Mouse (Mus musculus): ENCODE measurements around the gene Anln.
"Not testable (repeated sequence)": the region's sequence is repeated elsewhere in the genome, so short reads cannot be mapped to it uniquely, and the experiment has no call there.

The Anln gene

GRCm38 (mm10) chr9:22399021-22399420, 10.0 kb upstream of the Anln start:
- no peak for DNase-seq

DNA sequence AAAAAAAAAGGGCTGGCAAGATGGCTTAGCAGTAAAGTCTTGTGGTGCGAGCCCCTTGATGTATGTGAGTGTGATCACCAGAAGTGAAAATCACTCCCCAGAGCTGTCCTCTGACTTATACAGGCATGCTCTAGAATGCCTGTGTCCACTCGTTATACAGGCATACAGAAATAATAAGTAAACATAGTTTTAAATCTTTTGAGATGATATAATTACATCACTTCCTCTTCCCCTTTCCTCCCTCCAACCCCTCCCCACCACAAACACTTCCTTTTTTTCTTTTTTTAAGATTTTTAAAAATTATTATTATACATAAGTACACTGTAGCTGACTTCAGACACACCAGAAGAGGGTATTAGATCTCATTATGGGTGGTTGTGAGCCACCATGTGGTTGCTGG, 5.7 kb upstream of the Anln start:
- no peak for DNase-seq

DNA sequence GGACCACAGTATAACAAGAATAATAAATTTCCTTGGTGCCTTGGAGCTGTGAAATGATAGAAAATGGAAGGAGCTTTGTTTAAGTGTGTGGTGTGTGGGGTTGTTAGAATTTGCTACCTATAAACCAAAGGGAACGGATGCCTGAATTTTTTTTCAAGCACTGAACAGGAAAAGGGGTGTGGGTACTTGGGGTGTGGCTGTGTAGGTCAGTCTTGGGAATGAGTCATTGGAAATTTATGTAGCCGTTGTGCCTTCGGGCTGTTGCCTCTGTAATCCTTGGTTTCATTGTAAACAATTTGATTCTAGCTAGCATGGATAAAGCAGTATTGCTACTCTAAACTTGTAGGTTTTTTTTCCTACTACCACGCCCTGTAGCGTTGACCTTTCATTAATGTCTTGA, 1.4 kb upstream of the Anln start:
- DNase-seq: no peak

GRCm38 (mm10) chr9:22389736-22390245, 803 bp upstream of the Anln start:
- DNase-seq: no peak

DNA sequence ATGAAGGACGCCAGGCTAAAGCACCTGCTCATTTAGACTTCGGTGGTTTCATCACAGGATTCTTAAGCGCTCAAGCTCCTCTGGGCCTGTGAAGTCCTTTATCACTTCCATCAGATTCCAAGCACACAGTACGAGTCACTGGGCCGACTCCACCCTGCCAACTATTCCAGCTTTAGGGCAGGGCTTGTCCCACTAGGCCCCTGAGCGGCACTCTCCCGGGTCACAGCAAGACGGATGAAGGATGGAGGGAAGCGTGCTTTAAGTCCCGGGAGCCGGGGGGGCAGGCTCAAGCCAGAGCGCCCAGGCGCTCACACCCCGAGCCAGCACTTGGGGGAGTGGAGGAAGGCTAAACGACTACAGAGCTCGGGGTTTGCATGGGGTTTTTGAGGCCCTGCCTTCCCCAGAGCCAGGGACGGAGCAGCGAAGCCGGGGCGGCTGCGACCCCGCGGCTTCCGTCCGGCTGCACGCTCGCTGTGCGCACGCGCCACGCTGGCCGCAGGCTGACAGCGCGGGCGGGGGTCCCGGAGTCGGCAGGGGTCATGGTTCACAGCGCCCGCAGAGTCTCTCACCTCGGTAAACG, 497 bp downstream of the Anln start:
- no peak for DNase-seq

DNA sequence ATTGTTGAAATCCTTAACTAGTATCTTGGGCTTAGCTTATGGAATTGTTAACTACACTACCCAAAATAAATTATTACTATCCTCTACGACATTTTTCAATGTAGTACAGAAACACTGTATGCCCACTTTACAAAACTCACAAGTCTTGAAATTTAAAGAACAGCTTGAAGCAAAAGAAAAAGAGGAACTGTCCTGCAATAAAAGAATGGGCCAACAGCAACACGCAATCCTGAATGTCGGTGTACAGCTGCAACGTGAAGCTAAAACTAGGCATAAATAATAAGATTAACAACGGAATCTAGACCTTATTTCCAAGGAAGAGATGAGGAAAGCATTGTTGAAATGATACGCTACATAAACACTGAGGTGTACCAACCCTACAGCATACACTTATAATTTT, 1.1 kb downstream of the Anln start:
- no peak for DNase-seq

DNA sequence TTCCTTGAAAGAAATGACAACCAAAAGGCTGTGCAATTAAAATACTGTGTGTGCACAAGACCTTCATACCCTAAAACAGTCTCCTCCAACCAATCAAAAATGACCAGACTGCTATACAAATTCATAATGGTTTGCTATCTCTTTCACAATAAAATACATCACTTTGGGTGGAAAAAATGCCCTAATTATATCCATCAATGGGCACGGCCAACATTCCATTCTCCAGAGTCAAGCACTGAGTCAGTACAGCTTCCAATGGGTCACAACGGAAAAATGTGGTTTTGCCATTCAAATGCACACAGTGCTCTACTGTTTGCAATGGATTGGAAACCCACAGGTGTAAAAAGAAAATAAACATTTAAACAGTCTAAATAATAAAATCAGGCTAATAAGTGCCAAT, 3.1 kb downstream of the Anln start:
- no peak for DNase-seq

- DNase-seq: no peak
Measured at GRCm38 (mm10) chr9:22376086-22376485, 12.9 kb downstream of the Anln start.

- peak; percentile 7 for DNase-seq
Measured at GRCm38 (mm10) chr9:22372760-22373159, 16.2 kb downstream of the Anln start.

GRCm38 (mm10) chr9:22368030-22368429, 21.0 kb downstream of the Anln start:
- DNase-seq: no peak

GRCm38 (mm10) chr9:22366621-22367020, 22.4 kb downstream of the Anln start:
- DNase-seq: no peak

DNA sequence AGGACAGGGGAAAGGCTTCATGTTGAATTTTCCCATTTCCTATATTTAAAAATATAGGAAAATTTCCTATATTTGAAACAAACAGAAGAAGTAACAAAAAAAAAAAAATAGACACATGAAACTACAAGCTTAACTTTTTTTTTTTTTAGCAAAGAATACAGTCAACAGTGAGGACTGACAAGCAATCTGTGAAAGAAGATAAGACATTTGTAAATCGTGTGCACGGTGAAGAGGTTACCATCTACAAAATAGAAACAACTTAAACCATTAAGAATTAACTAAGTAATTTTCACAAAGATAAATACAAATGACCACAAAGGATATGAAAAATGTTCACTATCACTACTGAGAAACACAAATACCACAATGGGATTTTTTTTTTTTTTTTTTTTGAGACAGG, 22.8 kb downstream of the Anln start:
- DNase-seq: no peak

DNA sequence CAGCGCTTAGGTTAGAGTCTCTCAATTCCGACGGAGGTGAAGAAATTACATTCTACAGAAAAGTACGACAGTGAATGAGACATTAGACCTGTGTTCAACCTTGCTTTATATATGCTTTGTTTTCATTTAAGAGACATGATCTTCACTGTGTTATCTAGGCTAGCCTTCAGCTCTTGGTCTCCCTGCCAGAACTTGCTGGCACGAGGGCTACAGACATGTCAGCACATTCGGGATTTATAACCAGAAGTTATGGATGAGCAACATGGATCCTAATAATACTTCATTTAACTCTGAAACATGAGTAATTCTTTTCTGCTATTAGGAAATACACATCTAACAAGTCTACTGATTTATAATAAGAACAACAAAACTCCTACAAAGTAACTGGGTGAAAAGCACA, 28.1 kb downstream of the Anln start:
- DNase-seq: no peak

DNA sequence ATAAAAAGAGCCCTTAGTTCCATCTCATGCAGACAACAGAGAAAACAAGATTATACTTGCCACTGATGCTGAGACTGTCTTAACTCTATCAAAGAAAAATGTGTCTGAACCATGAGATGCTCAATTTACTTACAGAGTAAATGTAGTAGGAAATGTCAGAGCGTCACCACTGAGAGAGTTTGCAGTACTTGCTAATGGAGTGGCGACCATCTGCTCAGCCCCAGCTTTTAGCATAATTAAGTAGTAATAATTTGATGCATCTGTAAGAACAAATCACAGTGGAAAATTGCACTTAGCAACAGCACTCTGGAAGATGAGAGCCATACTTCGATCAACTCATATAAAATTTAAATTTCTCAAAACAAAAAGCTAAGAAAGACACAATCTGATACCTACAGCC, 33.1 kb downstream of the Anln start:
- no peak for DNase-seq

GRCm38 (mm10) chr9:22353901-22354300, 35.1 kb downstream of the Anln start:
- DNase-seq: no peak

DNA sequence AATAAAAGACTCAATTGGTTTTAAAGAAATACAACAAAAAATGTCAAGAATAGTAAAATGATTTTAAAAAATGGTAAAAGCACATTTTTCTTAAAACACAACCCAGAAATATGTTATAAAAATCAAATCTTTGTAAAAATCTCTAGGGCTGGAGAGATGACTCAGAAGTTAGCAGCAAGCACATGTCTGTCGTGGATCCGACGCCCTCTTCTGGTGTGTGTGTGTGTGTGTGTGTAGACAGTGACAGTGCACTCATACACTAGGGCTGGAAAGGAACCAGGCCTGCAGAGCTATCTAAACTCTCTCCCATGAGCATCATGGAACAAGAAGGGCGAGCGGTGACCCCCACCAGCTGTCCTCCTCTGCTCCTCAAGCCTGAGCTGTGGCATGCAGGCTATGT, 35.5 kb downstream of the Anln start:
- DNase-seq: no peak

DNA sequence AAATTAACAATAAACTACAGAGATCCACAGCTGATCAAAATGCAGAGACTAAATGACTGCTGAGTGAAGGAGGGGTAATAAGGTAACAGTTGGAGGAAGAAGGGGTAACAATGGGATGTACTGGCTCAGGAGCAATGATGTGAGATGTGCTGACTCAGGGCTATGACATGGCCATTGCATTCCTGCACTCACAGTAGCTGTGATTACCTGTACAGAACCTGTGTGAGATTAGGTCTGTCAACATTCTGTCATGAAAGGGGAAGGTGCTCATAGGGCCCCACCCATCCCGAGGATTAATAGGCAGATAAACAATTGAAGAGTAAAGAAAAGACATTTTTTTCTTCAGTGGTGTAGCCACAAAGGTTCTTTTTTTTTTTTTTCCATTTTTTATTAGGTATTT, 48.7 kb downstream of the Anln start:
- DNase-seq: no peak

GRCm38 (mm10) chr9:22337217-22337616, 51.8 kb downstream of the Anln start:
- no peak for DNase-seq

DNA sequence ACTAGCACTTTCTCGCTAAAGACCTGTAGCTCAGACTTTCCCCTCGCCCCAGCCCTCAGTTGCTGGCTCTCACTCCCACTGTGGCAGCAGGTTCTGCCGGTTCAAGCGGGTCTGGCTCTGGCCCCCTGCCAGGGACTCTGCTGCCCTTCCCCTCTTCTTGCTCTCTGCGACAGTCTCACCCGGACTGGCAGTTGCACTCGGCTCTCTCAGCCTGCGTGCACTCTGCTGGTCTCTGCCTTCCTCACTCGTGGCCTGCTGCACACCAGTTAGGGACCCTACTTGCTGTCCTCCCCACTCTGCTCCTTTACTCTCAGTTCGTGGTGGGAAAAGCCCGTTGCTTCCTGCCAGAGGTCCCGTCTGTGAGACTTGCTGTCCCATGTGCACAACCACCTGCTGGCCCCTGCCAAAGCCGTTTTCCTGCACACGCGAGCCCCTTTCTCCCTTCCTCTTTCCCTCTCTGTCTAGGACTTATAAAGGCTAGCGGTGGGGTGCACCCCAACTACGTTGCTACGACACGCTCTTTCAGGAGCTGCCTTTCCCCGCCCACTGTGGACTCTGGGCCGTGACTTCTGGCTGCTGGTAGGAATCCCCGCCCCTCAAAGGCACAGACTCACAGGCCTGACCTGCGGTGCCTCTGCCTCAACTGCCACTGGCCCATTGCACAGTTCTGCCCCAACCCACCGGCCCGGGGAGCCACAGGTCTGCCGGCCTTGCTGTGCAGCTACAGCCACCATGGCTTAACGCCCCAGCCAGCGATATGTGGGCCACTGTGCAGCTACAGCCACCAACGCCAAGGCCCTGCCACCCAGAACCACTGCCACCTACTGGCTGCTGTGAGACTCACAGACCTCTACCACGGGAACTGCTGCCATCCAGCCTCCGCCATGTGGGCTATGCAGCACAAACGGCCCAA, 61.3 kb downstream of the Anln start:
- peak; percentile 78 for DNase-seq

DNA sequence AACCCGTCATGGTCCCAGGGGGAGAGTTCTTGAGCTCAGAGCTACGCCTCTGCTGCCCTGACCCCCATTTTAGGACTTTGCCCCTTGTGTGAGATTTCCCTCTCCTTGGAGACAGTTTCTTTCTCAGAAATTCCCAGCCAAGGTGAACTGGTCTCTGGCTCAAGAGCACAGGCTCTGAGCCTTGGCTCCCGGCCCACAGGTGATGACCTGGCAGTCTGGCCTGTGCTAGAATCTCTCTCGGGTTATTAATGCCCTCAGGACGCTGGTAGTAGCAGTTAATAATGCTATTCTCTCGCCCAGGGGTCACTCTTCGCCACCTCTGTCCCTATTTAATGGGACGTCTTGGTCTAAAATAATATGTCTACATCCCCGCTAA, 61.9 kb downstream of the Anln start:
- DNase-seq: peak; percentile 8

- no peak for DNase-seq
Measured at GRCm38 (mm10) chr9:22324579-22324978, 64.4 kb downstream of the Anln start.

DNA sequence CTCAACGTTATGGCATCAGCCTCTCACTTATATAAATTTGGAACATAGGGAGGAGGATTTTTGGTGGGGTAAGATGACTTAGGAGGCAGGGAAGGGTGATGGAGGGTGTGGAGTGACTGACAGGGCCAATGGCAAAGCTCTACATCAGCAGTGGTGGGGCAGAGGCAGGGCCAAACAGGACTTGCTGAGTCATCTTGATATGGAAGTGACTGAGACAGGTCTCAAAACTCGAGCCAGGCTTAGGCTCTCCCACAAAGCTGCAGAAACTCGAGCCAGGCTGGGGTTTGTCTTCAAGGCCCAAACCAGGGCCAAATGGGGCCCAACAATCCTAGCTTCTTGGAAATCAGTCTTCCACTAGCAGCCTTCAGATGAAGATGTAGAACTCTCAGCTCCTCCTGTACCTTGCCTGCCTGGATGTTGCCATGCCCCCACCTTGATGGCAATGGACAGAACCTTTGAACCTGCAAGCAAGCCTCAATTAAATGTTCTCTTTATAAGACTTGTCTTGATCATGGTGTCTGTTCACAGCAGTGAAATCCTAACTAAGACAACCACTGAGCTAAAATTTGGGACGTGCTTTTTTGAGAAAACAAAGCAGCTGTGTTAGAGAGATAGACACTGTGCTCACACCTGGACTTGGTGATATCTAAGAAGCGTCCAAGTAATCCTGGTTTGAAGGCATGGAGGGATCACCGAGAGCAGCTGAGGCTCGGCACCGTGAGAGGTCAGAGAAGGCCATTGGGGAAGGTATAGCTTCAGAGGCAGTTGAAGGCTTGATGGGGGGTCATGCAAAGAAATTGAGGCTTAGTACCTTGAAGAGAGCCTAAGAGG, 66.4 kb downstream of the Anln start:
- no peak for DNase-seq

- no peak for DNase-seq
Measured at GRCm38 (mm10) chr9:22319109-22319508, 69.9 kb downstream of the Anln start.

DNA sequence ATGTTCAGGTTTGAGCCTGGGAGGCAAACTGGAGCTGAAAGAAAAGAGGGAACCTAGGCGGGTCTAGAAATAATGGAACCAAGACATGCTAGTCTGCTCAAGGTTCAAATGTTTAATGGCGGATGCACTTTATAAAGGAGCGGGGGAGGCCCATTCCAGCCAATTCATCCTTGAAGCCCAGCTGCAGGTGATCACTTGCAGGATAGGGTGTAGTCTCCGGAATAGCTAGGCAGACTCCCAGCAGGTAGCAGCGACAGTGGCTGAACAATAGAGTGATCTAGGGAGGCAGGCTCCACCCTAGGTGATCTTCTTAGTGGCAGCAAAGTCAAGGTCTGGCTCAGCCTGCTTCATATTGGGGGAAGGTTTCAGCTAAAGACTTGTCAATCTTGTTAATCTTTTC, 72.9 kb downstream of the Anln start:
- not testable (repeated sequence) for DNase-seq
